Mouse (Mus musculus) heart, embryonic 14.5 days (tissue): Measurements from ENCODE around the gene Ak3. TPM values are rescaled to one million over a fixed set of nuclear protein-coding genes. Genes with fewer than 3 reads are reported as not detected.

ENCODE experiments used
- ATAC-seq: fragments of 200-750 bp; cut with Nextera tagmentation; 2 replicates; pipeline ENCODE4 v1.8.0; 2017; ENCODE audit warnings: low read depth, moderate TSS enrichment; ENCODE audit not compliant: insufficient number of reproducible peaks, insufficient read depth, low FRiP score
- H3K27ac ChIP-seq, 2 experiments: fragments of 200-500 bp in 1 of 2; fragments of 300-500 bp in 1 of 2; sonication (generic) in 1 of 2; replicated peaks in 1 of 2; 2 replicates each; pipeline ENCODE4 v1.5.1; 2012 to 2014; ENCODE audit warnings: low read depth in 2 of 2, low read length in 2 of 2, control low read depth in 1 of 2, mild to moderate bottlenecking in 1 of 2, mixed read lengths in 1 of 2; ENCODE audit not compliant: control insufficient read depth in 1 of 2, insufficient read depth in 1 of 2
- H3K27me3 ChIP-seq: fragments of 300-500 bp; sonication (generic); 2 replicates; pipeline ENCODE4 v1.6.1; 2014; ENCODE audit warnings: mild to moderate bottlenecking, low read length, control low read depth; ENCODE audit not compliant: control insufficient read depth, insufficient read depth
- H3K36me3 ChIP-seq: fragments of 300-500 bp; sonication (generic); 2 replicates; pipeline ENCODE4 v1.6.1; 2014; ENCODE audit warnings: mild to moderate bottlenecking, control low read depth, low read length, mixed read lengths; ENCODE audit not compliant: control insufficient read depth, insufficient read depth
- H3K4me1 ChIP-seq, 2 experiments: fragments of 200-500 bp in 1 of 2; fragments of 300-500 bp in 1 of 2; sonication (generic) in 1 of 2; 2 replicates each; pipeline ENCODE4 v1.6.1; 2012 to 2014; ENCODE audit warnings: low read length in 2 of 2, control low read depth in 1 of 2, mixed read lengths in 1 of 2; ENCODE audit not compliant: control insufficient read depth in 2 of 2, insufficient read depth in 2 of 2
- H3K4me2 ChIP-seq: fragments of 300-500 bp; sonication (generic); 2 replicates; pipeline ENCODE4 v1.6.1; 2014; ENCODE audit warnings: mild to moderate bottlenecking, low read length
- H3K4me3 ChIP-seq, 2 experiments: fragments of 200-500 bp in 1 of 2; fragments of 300-500 bp in 1 of 2; sonication (generic) in 1 of 2; 2 replicates each; pipeline ENCODE4 v1.5.1; 2012 to 2014; ENCODE audit warnings: low read length in 2 of 2, mild to moderate bottlenecking in 2 of 2, control low read depth in 1 of 2, low read depth in 1 of 2, moderate library complexity in 1 of 2; ENCODE audit not compliant: control insufficient read depth in 1 of 2, insufficient read depth in 1 of 2
- H3K9ac ChIP-seq: fragments of 300-500 bp; sonication (generic); 2 replicates; pipeline ENCODE4 v1.6.1; 2014; ENCODE audit warnings: mild to moderate bottlenecking, low read length
- H3K9me3 ChIP-seq: fragments of 300-500 bp; sonication (generic); 2 replicates; pipeline ENCODE4 v1.6.1; 2016; ENCODE audit warnings: low read length, control low read depth; ENCODE audit not compliant: control insufficient read depth
- WGBS: fragments of 180-500 bp; shearing (Covaris S2); extraction: QIAGEN DNeasy Blood & Tissue Kit; methylation state at CpG from one replicate; pipeline ENCODE4 v1.1.7; 2014; 5-methylcytosine and 5-hydroxymethylcytosine counted together
- polyA plus RNA-seq: library from polyadenylated mRNA; unstranded; fragments of >200 nt; fragmentation: Nextera tagmentation; extraction: Ambion mirVana; gene quantifications from 2 replicates; pipeline ENCODE4 v1.2.1, GENCODE M21; 2014

Ak3 gene
- polyA plus RNA-seq, 1 experiment from 2014 or later: 95.1 TPM

- Histone ChIP-seq H3K36me3 (no peaks in the 10 kb centered on the region), H3K4me2 (peak overlapping the region; percentile 62), H3K4me3 (peak overlapping the region in 1 of 2 experiments; percentile 17; a peak in 2 of 4 replicates), H3K9ac (peak overlapping the region; percentile 65), H3K4me1 (peaks cover 4 to 15% of the 10 kb centered on the region in 2 experiments; a peak in 3 of 4 replicates), H3K27me3 (no peaks in the 10 kb centered on the region), H3K9me3 (no peaks in the 10 kb centered on the region), H3K27ac (peak overlapping the region; percentile 2 to 64; a peak in 3 of 4 replicates)
- 13% methylated on average over 18 of the region's 18 CpGs for WGBS
- peak; percentile 72 for ATAC-seq
These were observed 16.0 kb upstream of the Ak3 start for GRCm38 (mm10) chr19:29063577-29064363.

DNA sequence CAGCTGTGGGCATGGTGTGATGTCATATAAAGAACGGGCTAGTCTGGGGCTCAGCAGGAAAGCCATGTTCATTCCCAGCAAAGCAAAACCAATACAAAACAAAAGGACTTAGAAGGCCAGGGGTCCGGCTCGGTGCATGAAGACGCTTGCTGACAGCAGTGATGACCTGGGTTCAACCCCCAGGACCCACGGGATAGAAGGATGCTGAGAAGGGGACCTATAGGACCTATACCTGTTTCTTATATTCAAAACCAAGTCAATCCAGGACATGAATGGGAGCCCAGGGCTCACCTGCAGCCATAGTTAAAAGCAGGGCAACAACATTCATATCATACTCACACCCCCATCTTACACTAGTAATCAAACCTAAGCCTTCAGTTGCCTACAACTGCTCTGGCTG is 15.2 kb upstream of the Ak3 start:
- Histone ChIP-seq H3K4me1 (peaks cover 4 to 15% of the 10 kb centered on the region in 2 experiments; a peak in 3 of 4 replicates), H3K4me3 (no peak overlapping the region), H3K27me3 (no peaks in the 10 kb centered on the region), H3K36me3 (no peaks in the 10 kb centered on the region), H3K9me3 (no peaks in the 10 kb centered on the region), H3K9ac (no peak overlapping the region), H3K4me2 (no peak overlapping the region), H3K27ac (no peak overlapping the region)
- 76% methylated on average over 5 of the region's 5 CpGs for WGBS
- ATAC-seq: no peak

- WGBS: 41% methylated on average over 6 of the region's 6 CpGs
- H3K4me3 ChIP-seq: no peak overlapping the region
- H3K9ac ChIP-seq: no peak overlapping the region
- no peaks in the 10 kb centered on the region for H3K9me3 ChIP-seq
- no peak overlapping the region for H3K4me2 ChIP-seq
- H3K27ac ChIP-seq: no peak overlapping the region
- H3K27me3 ChIP-seq: no peaks in the 10 kb centered on the region
- H3K36me3 ChIP-seq: no peaks in the 10 kb centered on the region
- no peak for ATAC-seq
- H3K4me1 ChIP-seq: peaks cover 4 to 7% of the 10 kb centered on the region in 2 experiments; a peak in 2 of 4 replicates
These were observed 12.5 kb upstream of the Ak3 start for GRCm38 (mm10) chr19:29060299-29060698.

DNA sequence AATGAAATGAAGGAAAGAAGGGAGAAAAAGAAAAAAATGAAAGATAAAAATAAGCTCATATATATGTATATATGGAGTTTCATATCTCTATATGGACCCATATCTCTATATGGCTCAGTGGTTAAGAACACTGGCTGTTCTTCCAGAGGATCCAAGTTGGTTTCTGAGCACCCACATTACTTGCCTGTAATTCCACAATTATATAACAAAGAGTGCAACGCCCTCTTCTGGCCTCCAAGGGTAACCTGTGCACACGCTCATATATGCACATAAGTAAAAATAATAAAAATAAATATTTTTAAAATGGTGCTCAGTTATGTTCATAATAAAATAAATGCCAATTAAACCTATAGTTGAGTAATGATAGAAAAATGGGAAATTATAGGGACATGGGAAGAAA is 11.9 kb upstream of the Ak3 start:
- Histone ChIP-seq H3K4me2 (no peak overlapping the region), H3K27me3 (no peaks in the 10 kb centered on the region), H3K36me3 (no peaks in the 10 kb centered on the region), H3K9ac (no peak overlapping the region), H3K9me3 (no peaks in the 10 kb centered on the region), H3K4me1 (peaks cover 4 to 7% of the 10 kb centered on the region in 2 experiments; a peak in 2 of 4 replicates), H3K4me3 (no peak overlapping the region), H3K27ac (no peak overlapping the region)
- no peak for ATAC-seq
- WGBS: 73% methylated on average over 2 of the region's 2 CpGs

DNA sequence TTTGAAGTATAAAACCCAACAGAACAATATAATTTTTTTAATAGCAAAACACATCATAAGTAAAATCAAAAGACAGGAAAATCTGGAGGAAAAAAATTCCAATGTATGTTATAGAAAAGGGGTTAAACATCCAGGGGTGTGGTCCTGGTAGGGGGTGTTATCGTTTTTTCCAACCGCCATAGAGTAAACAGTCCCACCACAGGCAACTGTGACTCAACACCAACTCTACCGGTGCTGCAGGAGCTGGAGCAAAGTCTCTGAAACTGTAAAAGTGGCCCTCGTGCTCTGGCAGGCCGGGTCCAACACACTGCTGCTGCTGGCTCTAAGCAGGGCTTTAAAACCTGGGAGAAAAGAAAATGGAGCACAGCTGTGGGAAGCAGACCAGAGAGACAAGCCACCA is 11.0 kb upstream of the Ak3 start:
- H3K4me3 ChIP-seq: no peak overlapping the region
- H3K9me3 ChIP-seq: no peaks in the 10 kb centered on the region
- H3K27me3 ChIP-seq: no peaks in the 10 kb centered on the region
- H3K36me3 ChIP-seq: no peaks in the 10 kb centered on the region
- no peak overlapping the region for H3K4me2 ChIP-seq
- H3K4me1 ChIP-seq: no peaks in the 10 kb centered on the region
- 82% methylated on average over 5 of the region's 5 CpGs for WGBS
- H3K27ac ChIP-seq: no peak overlapping the region
- no peak for ATAC-seq
- no peak overlapping the region for H3K9ac ChIP-seq

DNA sequence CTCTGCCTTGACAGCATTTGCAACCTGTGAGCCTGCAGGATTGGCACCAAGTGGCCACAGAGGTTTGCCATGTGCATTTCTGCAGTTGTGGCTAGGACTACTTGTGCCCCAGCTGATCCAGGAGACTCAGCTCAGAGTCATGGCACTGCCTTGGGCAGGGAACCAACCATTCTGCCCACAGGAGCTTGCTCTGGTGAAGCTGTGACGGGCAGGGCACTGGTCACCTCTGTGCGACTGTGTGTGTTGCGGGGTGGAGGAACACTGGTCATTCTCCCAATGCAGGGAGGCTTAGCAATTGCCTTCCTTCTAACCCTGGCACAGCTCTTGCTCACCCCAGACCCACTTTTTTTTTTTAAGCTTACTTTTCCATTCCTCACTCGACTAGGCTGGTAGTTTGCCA is 7.7 kb upstream of the Ak3 start:
- no peak overlapping the region for H3K9ac ChIP-seq
- ATAC-seq: no peak
- H3K4me1 ChIP-seq: no peaks in the 10 kb centered on the region
- H3K27ac ChIP-seq: no peak overlapping the region
- no peak overlapping the region for H3K4me2 ChIP-seq
- H3K9me3 ChIP-seq: no peaks in the 10 kb centered on the region
- H3K4me3 ChIP-seq: no peak overlapping the region
- no peaks in the 10 kb centered on the region for H3K27me3 ChIP-seq
- H3K36me3 ChIP-seq: no peaks in the 10 kb centered on the region
- WGBS: 87% methylated on average over 4 of the region's 4 CpGs

GRCm38 (mm10) chr19:29054594-29054993 is 6.8 kb upstream of the Ak3 start:
- whole genome bisulfite sequencing: 72% methylated on average over 6 of the region's 6 CpGs
- H3K4me2 ChIP-seq: no peak overlapping the region

More at GRCm38 (mm10) chr19:29054594-29054993, 6.8 kb upstream of the Ak3 start:
- H3K27ac ChIP-seq: no peak overlapping the region
- ATAC-seq: no peak
- no peaks in the 10 kb centered on the region for H3K9me3 ChIP-seq
- H3K9ac ChIP-seq: no peak overlapping the region
- no peaks in the 10 kb centered on the region for H3K27me3 ChIP-seq
- H3K4me3 ChIP-seq: no peak overlapping the region
- H3K36me3 ChIP-seq: no peaks in the 10 kb centered on the region
- H3K4me1 ChIP-seq: 0 out of 4 replicates have a peak, but pooled peaks cover 0 to 3% of the 10 kb centered on the region in 2 experiments
